Mouse (Mus musculus) neural tube, embryonic 10.5 days (tissue): ENCODE data around the gene Fgfr2.

Experiments
- DNase-seq: peaks from one replicate; pipeline ENCODE4 v3.0.0-alpha.2; 2017; ENCODE audit warnings: low spot score; ENCODE audit errors: extremely low spot score

Fgfr2 gene

DNA sequence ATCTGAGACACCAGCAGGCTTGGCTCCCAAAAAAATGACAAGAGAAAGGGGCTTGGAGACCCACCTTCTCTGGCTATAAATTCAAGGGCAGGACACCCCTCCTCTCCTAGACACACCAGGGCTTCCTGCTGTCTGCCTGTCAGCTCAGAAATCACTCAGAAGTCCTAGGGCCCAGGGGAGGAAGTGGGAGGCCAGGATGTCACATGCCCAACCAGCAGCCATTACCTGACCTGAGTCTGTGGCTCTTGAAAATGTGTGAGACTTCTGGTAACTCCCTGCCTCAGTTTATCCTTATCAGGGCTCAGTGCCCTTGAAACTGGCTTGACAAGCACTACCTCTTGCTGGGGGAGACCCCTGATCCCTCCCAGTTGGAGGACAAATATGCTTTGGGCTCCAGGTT lies 423.5 kb downstream of the Fgfr2 start:
- no peak for DNase-seq

DNA sequence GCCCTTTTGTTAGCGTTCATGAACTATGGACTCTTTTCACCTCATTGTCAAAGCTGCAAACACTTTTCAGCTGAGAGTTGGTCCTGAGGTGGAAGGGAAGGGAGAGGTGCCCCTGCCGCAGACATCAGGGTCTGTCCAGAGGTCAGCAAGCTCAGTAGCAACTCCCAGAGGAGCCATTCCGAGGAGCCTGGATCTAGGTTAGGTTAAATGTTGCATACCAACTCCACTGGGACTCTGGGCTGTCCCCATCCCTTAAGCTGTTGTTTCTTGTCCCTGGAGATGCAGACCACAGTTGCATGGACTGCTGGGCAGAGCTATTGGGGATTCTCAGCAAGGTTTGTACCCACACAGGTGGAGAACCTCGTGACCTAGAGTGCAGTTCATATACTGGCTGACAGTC lies 424.0 kb downstream of the Fgfr2 start:
- DNase-seq, result no peak

DNA sequence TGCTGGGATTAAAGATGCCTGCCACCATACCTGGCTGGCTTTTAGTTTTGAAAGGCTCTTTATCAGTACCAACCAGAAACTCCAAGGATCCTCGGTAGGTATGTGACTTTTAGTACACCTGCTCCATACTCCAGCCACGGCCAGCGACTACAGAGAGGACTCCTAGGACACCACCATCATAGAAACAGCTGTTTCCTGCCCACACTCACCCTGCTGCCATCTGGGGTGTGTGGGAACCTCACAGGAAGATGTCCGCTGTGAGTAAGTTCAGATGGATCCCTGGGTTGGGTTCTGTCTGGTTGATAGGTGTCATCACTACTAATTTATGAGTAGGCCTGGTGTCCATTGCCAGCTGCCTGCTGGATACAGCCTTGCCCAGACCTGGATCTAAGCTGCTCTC lies 424.4 kb downstream of the Fgfr2 start:
- DNase-seq, result no peak

DNA sequence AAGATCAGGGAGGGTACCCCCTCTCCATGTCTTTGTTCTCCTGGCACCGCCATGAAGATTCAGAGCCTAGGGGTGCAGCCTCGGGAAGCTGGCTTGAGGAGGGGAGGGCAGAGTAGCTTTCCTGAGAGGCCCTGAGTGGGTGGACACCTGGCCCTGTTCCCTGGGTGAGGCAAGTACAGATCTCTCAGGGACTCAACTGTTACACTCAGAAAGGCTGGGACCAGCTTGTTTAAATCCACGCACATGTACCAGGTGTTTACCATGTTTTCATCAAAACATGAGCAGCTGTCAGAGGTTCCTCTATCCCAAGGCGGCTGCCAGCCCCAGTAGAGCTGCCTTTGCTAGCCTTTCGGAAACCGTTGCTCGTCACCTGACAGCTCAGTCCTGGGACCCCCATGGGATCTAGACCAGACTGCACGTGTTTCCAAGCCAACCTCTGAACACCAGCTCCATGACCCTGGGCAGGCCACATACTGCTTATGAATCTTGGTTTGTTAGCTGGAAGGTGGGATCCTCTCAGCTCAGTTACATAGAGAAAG lies 425.8 kb downstream of the Fgfr2 start:
- DNase-seq, result no peak

DNA sequence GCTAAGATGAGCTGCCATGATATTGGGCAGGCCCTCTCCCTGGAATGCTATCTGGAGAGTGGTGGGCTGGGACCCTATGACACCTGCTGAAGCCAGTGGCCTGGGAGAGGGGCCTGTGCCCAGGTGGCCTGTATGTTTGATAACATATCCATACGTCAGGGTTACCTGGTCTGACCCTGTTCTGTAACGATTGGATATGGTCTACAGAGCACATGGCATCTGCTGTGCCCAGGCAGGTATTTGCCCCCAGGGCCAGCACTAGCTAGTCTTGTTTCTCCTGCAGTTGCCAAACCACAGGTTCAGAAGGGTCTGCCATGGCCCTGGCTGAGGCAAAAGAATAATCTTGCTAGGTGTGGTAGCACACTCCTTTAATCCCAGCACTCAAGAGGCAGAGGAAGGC lies 429.6 kb downstream of the Fgfr2 start:
- DNase-seq, result no peak

GRCm38 (mm10) chr7:132692719-132693118 lies 430.4 kb downstream of the Fgfr2 start:
- DNase-seq, result no peak

GRCm38 (mm10) chr7:132690716-132691472 lies 432.3 kb downstream of the Fgfr2 start:
- DNase-seq, result no peak

DNA sequence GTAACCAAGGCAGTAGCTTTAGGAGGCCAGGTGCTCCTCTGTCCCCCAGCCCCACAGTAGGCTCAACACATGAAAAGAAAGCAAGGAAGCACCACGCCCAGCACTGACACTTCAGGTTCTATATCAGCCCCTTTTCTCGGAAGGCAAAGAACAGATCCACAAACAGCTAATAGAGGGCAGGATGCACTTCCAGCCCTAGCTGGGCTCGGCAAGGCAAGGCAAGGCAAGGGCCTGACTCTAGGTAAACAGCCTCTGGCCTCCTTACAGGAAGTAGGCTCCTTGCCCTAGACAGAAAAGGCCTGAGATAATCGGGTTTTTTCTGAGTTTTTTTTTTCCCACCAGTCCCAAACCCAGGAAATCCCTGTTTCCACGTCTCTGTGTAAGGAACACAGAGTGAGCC lies 433.4 kb downstream of the Fgfr2 start:
- no peak for DNase-seq

GRCm38 (mm10) chr7:132688721-132689120 lies 434.4 kb downstream of the Fgfr2 start:
- no peak for DNase-seq

- no peak for DNase-seq
These were observed 435.3 kb downstream of the Fgfr2 start for GRCm38 (mm10) chr7:132687897-132688296.

- no peak for DNase-seq
These were observed 436.6 kb downstream of the Fgfr2 start for GRCm38 (mm10) chr7:132686515-132686914.

DNA sequence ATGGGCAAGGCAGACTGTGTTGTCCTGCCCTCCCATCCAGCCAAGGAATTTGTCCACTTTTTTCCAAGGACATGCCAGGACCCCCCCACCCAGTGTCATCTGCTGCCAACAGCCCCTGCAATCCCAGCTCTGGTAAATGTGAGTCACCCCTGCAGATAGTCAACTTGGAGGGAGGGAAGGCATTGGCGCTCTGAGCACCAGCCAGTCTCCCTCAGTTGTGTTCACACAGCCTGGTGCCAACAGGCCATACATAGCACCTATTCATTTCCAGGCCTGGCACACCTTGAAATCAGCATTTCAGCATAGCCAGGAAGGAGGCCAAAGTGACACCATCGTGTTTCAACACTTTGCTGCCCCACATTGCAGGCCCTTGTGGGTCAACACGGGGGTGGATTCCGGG lies 439.2 kb downstream of the Fgfr2 start:
- no peak for DNase-seq

DNA sequence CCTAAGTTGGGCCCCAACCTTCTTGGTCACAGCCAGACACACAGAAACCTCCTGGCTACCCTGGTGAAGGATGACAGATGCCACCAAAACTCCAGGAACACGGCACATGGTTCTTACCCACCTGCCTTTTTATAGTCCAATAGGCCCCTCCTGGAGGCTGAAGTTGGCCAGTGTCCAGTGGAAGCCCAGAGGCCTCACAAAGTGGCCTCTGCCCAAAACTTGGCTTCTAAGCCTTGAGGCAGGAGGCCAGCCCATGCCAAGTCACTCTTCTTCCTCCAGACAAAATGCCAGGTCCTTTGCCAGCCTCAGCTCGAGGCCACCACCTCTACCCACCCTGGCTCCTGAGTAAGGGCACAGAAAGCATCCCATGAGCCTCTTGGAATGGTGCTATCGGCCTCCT lies 440.2 kb downstream of the Fgfr2 start:
- no peak for DNase-seq

DNA sequence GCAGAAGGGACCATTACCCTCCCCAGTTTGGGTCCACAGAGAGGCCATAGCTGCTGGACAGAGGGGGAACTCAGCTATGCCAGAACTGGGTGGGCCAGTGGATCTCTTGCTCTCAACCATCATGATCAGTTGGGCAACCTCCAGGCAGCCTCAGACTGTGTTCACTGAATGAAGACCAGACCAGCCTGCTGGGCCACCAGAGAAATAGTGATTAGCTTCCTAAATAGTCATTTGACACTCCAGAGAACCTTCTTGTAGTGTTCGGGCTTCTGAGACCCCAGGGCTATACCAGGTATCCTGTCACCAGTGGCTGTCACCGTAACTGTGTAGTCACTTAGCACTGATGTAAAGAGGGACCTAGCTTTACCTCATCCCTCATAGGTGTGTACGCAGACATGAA lies 440.8 kb downstream of the Fgfr2 start:
- DNase-seq, result no peak

DNA sequence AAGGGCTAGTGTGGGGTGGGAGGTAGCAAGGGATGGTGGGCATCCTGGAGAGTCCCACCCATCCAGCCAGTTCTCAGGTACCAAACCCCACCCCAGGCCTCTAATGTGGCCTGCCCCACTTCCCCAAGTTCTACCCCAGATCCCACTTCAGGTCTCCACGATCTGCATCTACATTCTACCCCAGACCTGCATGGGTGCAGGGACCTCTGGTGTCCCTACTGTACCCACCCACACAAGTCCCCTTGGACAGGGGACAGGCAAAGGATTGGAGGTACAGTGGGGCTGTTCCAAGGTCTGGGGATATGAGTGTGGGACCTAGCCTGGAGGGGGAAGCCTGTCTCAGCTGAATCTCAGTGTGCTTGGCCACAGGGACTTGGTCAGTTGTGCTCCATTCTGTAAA lies 441.3 kb downstream of the Fgfr2 start:
- DNase-seq, result no peak

DNA sequence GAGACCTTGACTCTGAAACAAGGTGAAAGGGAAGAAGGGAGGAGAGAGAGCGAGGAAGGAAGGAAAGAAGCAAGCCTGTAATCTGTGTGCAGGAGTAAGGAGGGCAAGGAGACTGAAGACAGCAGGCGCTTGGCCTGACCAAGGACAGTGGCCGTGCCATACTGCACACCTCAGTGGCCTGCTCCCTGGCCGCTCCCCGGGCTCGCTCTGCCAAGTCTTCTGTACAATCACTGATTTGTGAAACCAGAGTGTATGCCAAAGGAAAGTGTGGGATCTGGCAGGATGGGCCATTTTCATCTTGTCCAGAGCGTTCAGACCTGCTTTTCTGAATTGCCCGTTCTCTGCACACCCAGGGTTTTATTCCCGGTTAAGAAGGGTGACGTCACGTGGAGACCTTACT lies 441.9 kb downstream of the Fgfr2 start:
- no peak for DNase-seq

GRCm38 (mm10) chr7:132679549-132679948 lies 443.6 kb downstream of the Fgfr2 start:
- no peak for DNase-seq

DNA sequence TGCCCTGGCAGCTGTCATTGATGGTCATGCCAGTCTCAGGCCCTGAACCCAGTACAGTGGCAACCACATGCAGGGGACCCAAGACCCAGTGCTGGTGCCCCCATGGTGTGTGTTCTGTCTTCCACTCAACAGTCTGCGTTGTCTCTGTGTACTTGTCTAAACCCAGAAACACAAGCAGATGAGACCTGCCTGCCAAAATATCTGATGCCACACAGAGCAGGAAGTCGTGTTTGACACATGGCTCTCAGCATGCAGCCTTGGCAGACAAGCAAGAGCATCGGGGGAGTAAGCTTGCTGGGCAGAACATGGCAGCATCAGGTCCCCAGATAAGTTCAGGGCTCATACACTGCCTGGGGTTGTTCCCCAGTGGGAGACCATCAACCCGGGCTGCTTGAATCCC lies 444.0 kb downstream of the Fgfr2 start:
- no peak for DNase-seq

DNA sequence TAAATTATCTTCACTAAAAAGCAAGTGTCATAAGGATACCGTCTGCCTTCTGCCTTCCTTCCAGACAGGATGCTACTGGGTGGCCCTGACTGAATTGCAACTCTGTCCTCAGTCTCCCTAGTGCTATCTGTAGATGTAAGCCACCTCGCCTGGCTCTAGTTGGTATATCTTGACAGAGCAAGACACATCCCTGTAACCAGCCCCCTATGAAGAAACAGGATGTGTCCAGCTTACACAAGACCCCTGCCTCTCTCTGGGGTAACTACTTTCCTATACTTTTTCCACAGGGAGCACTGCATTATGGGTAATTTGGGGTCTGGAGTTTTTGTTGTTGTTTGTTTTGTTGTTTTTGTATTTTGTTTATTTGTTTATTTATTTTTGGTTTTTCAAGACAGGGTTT lies 447.2 kb downstream of the Fgfr2 start:
- DNase-seq, result no peak

- DNase-seq, result peak; percentile 27
These were observed 449.0 kb downstream of the Fgfr2 start for GRCm38 (mm10) chr7:132673931-132674755.

DNA sequence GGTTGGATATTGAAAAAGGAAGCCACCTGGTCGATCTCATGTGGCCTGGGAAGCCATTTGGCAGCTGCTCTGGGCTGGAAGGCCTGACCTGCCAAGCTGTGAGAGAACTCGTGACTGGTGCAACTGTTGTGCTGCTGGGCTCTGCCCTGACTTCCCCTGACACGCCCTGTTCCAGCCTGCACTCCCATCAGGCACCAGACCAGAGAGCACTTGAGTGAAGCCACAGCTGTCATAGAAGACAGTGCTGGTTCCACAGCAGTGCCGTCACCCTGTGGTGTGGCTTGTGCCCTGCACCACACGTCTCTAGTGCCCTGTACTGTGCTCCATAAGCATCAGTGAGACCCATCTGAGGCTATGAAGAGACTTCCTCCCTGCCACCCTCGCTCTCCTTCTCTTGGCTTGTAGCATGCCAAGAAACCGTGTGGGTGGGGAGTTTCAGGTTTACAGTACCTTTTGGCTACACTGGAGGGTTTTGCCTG lies 450.6 kb downstream of the Fgfr2 start:
- DNase-seq, result no peak

DNA sequence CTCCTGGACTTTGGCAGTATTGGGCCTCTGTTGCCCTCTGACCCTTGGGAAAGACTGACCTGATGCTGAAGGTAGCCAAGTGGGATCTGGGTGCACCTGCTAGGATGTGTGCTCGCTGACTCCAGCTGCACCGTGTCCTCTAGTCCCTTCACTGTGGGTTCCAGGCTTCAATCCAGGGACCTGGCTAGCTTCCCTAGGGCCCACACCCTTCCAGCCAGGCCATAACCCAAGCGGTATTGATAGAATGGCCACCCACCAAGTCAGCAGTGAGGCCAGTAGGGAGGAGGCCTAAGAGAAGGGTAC lies 452.3 kb downstream of the Fgfr2 start:
- no peak for DNase-seq
